Mouse (Mus musculus): ENCODE measurements at regions not wholly inside any gene's neighbourhood (a gene's known extent, or its start where the extent isn't known, plus 50 kb on each side); places are given as distances from the start of the nearest gene placed in this dataset.
A peak's percentile ranks its signal among the peaks of the same experiment; 100 is the strongest.
"Not testable (repeated sequence)": the region's sequence is repeated elsewhere in the genome, so short reads cannot be mapped to it uniquely, and the experiment has no call there.

DNA sequence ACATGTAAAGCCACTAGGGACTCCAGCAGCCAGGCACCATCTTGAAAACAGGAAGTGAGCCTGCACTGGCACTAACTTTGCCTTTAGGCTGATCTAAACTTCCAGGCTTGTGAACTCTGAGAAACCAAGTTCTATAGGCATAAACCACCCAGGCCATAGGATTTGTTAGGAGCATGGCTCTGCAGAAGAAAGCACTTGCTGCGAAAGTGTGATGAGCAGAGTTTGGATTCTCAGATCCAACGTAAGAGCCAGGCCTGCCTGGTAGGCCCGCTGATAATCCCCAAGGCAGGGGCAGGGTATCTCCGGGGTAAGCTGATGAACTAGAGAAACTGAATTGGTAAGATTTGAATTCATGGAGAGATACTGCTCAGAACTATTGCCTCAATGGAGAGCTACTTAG, 109.7 kb downstream of the Nr2f2 start:
- ATAC-seq (no peak), DNase-seq (ENCODE audit: low spot score) (no peak)
- Histone ChIP-seq H3K9ac (replicated peaks; ENCODE audit: low read depth) (no peak overlapping the region), H3K4me2 (replicated peaks; ENCODE audit: low read depth, low read length) (no peak overlapping the region), H3K9me3 (ENCODE audit: low read length) (no peaks in the 10 kb centered on the region), H3K27ac (ENCODE audit: low read length) (no peak overlapping the region), H3K4me1 (ENCODE audit: insufficient read depth, low read depth, low read length) (no peaks in the 10 kb centered on the region), H3K27me3 (replicated peaks; ENCODE audit: insufficient read depth, low read length) (no peaks in the 10 kb centered on the region), H3K4me3 (ENCODE audit: low read depth, low read length) (no peak overlapping the region), H3K36me3 (ENCODE audit: insufficient read depth, low read length) (no peaks in the 10 kb centered on the region)
- TF ChIP-seq CTCF (IDR thresholded peaks at IDR 0.05) (no peak), EP300 (IDR thresholded peaks at IDR 0.05) (no peak)
- 96% methylated on average over 4 of the region's 4 CpGs for WGBS

DNA sequence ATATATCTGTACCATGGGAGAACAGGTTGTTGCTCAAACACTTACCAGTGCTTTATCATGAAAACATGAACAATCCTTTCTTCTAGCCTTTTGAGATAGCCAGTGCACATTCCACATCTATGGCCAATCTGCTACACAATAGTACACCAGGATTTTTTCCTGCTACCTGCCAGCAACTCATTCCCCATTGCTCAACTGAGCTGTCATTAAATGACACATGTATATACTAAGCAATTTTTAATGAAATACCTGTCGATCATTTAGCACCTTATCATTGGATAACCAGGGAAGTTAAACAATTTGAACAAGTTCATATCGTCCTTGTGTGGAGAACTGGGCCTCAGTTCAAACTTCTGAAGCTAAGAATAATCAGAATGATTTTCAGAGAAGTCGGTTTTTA, 111.5 kb downstream of the Nr2f2 start:
- no peak overlapping the region for H3K4me3 ChIP-seq (ENCODE audit: low read depth, low read length)
- H3K27me3 ChIP-seq (replicated peaks; ENCODE audit: insufficient read depth, low read length) = no peaks in the 10 kb centered on the region
- H3K9ac ChIP-seq (replicated peaks; ENCODE audit: low read depth) = no peak overlapping the region
- H3K9me3 ChIP-seq (ENCODE audit: low read length) = no peaks in the 10 kb centered on the region
- WGBS = 35% methylated on average over 3 of the region's 3 CpGs
- H3K36me3 ChIP-seq (ENCODE audit: insufficient read depth, low read length) = no peaks in the 10 kb centered on the region
- TF ChIP-seq EP300 (IDR thresholded peaks at IDR 0.05) = no peak
- TF ChIP-seq CTCF (IDR thresholded peaks at IDR 0.05) = no peak
- ATAC-seq (no peak), DNase-seq (ENCODE audit: low spot score) (no peak)
- no peaks in the 10 kb centered on the region for H3K4me1 ChIP-seq (ENCODE audit: insufficient read depth, low read depth, low read length)
- no peak overlapping the region for H3K4me2 ChIP-seq (replicated peaks; ENCODE audit: low read depth, low read length)
- no peak overlapping the region for H3K27ac ChIP-seq (ENCODE audit: low read length)

DNA sequence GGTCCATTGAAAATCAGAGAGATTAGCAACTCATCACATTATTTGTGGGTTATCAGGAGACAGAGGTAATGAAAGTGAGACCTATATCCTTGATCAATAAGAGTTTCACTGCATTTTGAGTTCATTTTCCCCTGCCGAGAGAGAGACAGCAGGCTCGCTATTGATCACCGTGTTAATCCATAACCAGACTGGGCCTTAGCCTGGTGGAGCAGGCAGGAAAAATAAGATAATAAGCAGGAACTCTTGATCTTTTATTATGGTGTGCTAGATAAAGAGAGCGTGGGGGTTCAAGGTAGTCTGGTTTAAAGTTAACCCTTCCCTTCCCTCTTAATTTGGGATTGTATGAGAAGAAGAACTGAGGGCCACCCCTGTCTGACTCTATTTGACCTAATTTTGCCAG, 113.3 kb downstream of the Nr2f2 start:
- Histone ChIP-seq H3K27me3 (replicated peaks; ENCODE audit: insufficient read depth, low read length) (no peaks in the 10 kb centered on the region), H3K9me3 (ENCODE audit: low read length) (no peaks in the 10 kb centered on the region)

DNA sequence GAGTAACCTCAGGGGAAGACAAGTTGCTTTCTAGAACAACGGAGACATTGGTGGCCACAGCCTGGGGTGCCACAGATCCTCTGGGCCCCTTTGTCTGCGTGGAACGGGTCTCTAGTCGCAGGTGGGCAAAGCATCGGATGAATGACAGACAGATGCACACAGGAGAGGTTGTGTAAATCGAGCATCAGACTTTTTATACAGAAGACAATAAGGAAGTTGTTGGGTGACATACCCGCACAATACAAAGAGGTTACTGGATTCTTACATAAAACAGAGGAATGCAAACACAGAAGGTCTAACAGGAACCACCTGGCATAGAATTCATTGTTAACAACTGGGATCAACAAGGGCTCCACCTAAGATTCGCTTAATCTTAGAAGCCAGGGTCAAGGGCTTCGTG, 127.5 kb downstream of the Nr2f2 start:
- H3K36me3 ChIP-seq (ENCODE audit: insufficient read depth, low read length); H3K27ac ChIP-seq (ENCODE audit: low read length); H3K4me2 ChIP-seq (replicated peaks; ENCODE audit: low read depth, low read length); H3K9ac ChIP-seq (replicated peaks; ENCODE audit: low read depth); DNase-seq (ENCODE audit: low spot score); H3K27me3 ChIP-seq (replicated peaks; ENCODE audit: insufficient read depth, low read length); H3K4me3 ChIP-seq (ENCODE audit: low read depth, low read length); H3K4me1 ChIP-seq (ENCODE audit: insufficient read depth, low read depth, low read length); ATAC-seq; H3K9me3 ChIP-seq (ENCODE audit: low read length): not testable (repeated sequence)
- WGBS = 76% methylated on average over 9 of the region's 9 CpGs

More for the DNA sequence above, 113.3 kb downstream of the Nr2f2 start:
- no peaks in the 10 kb centered on the region for H3K4me1 ChIP-seq (ENCODE audit: insufficient read depth, low read depth, low read length)
- no peaks in the 10 kb centered on the region for H3K36me3 ChIP-seq (ENCODE audit: insufficient read depth, low read length)
- 72% methylated on average over 4 of the region's 4 CpGs for WGBS
- DNase-seq (ENCODE audit: low spot score) (no peak), ATAC-seq (no peak)
- H3K27ac ChIP-seq (ENCODE audit: low read length) = no peak overlapping the region
- no peak overlapping the region for H3K4me3 ChIP-seq (ENCODE audit: low read depth, low read length)
- no peak overlapping the region for H3K9ac ChIP-seq (replicated peaks; ENCODE audit: low read depth)
- no peak overlapping the region for H3K4me2 ChIP-seq (replicated peaks; ENCODE audit: low read depth, low read length)
- TF ChIP-seq CTCF (IDR thresholded peaks at IDR 0.05) = no peak
- TF ChIP-seq EP300 (IDR thresholded peaks at IDR 0.05) = no peak

DNA sequence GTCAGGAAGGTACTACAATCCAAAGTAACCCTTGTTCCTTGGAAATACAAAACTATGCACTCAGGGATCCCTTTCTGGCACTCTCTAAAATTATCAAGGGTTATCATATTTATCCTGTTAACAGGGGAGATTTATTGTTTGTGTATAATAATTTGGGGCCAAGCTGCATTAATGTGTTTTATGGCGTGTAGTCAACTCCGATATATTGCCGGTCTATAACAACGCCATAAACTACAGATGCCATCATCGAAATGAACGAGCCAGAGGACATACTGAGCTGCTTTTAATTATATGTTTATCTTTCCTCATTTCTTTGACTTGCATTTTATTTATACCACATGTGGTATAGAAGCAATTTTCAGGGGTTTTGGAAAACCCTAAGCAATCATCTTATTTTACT, 147.2 kb downstream of the Nr2f2 start:
- H3K27me3 ChIP-seq (replicated peaks; ENCODE audit: insufficient read depth, low read length) = no peaks in the 10 kb centered on the region
- DNase-seq (ENCODE audit: low spot score) (no peak), ATAC-seq (no peak)
- no peak for TF ChIP-seq EP300 (IDR thresholded peaks at IDR 0.05)
- no peak for TF ChIP-seq CTCF (IDR thresholded peaks at IDR 0.05)
- no peak overlapping the region for H3K4me2 ChIP-seq (replicated peaks; ENCODE audit: low read depth, low read length)
- H3K9ac ChIP-seq (replicated peaks; ENCODE audit: low read depth) = no peak overlapping the region
- H3K36me3 ChIP-seq (ENCODE audit: insufficient read depth, low read length) = no peaks in the 10 kb centered on the region
- H3K4me1 ChIP-seq (ENCODE audit: insufficient read depth, low read depth, low read length) = no peaks in the 10 kb centered on the region
- H3K9me3 ChIP-seq (ENCODE audit: low read length) = no peaks in the 10 kb centered on the region
- no peak overlapping the region for H3K4me3 ChIP-seq (ENCODE audit: low read depth, low read length)
- no peak overlapping the region for H3K27ac ChIP-seq (ENCODE audit: low read length)
- whole genome bisulfite sequencing = 65% methylated on average over 6 of the region's 6 CpGs

DNA sequence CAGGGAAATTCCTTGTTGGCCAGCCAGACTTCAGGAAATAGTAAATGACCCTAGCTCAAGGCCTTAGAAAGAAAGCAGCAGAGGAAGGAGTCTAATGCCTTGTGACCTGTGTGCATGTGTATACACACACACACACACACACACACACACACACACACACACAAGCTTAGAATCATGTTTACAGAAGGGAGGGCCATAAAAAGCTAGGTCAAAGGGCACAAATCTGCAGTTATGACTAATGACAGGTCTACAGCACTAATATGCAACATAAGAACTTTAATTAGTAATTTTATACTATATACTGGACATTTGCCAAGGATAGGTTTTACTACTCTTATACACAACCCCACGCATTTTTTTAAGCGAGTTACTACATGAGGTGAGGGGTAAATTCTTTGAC, 149.4 kb downstream of the Nr2f2 start:
- H3K27ac ChIP-seq (ENCODE audit: low read length) = no peak overlapping the region
- 79% methylated on average over 2 of the region's 2 CpGs for WGBS
- no peak for ATAC-seq
- H3K4me2 ChIP-seq (replicated peaks; ENCODE audit: low read depth, low read length) = no peak overlapping the region
- no peaks in the 10 kb centered on the region for H3K4me1 ChIP-seq (ENCODE audit: insufficient read depth, low read depth, low read length)
- TF ChIP-seq CTCF (IDR thresholded peaks at IDR 0.05) (no peak), EP300 (IDR thresholded peaks at IDR 0.05) (no peak)
- DNase-seq (ENCODE audit: low spot score) = no peak
- no peaks in the 10 kb centered on the region for H3K36me3 ChIP-seq (ENCODE audit: insufficient read depth, low read length)
- no peak overlapping the region for H3K4me3 ChIP-seq (ENCODE audit: low read depth, low read length)
- no peak overlapping the region for H3K9ac ChIP-seq (replicated peaks; ENCODE audit: low read depth)
- no peaks in the 10 kb centered on the region for H3K9me3 ChIP-seq (ENCODE audit: low read length)
- no peaks in the 10 kb centered on the region for H3K27me3 ChIP-seq (replicated peaks; ENCODE audit: insufficient read depth, low read length)

DNA sequence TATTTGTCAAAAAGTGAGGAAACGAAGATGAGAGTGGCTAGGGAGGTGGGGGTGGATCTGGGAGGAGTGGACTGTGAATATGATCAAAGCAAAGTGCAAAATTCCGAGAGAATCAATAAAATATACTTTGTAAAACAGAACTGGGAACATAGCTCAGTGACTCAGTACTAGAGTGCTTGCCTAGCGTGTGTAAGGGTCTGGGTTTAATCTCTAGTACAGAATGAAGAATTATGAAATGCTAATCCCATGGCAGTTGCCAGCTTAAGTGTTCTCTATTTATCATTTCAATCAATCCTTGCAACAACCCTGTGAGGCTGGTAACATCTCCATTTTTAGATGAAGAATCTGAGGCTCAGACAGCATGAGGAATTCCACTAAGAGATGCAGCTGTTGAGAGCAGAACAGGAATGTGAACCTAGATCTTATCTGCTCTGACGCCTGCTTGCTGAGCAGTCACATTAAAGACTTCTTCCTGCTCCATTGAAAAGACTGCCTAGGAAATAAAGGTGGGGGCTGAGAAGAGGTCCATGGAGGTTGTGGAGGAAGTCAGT, 152.5 kb downstream of the Nr2f2 start:
- Histone ChIP-seq H3K9me3 (ENCODE audit: low read length) (no peaks in the 10 kb centered on the region), H3K9ac (replicated peaks; ENCODE audit: low read depth) (no peak overlapping the region), H3K27me3 (replicated peaks; ENCODE audit: insufficient read depth, low read length) (no peaks in the 10 kb centered on the region), H3K4me1 (ENCODE audit: insufficient read depth, low read depth, low read length) (no peaks in the 10 kb centered on the region), H3K4me2 (replicated peaks; ENCODE audit: low read depth, low read length) (no peak overlapping the region), H3K4me3 (ENCODE audit: low read depth, low read length) (no peak overlapping the region), H3K36me3 (ENCODE audit: insufficient read depth, low read length) (no peaks in the 10 kb centered on the region), H3K27ac (ENCODE audit: low read length) (no peak overlapping the region)
- ATAC-seq = peak; percentile 57
- no peak for TF ChIP-seq CTCF (IDR thresholded peaks at IDR 0.05)
- TF ChIP-seq EP300 (IDR thresholded peaks at IDR 0.05) = no peak
- peak; percentile 29 for DNase-seq (ENCODE audit: low spot score)
- WGBS = 29% methylated on average over 4 of the region's 4 CpGs

Measured in lung, postnatal 0 days (tissue).